Mouse (Mus musculus) skeletal muscle tissue, postnatal 0 days (tissue): ENCODE results near the gene Ddit4. TPM values are rescaled to one million over a fixed set of nuclear protein-coding genes. Genes with fewer than 3 reads are reported as not detected.

Experiments
- polyA plus RNA-seq: library from polyadenylated mRNA; unstranded; fragments of >200 nt; fragmentation: Nextera tagmentation; extraction: Ambion mirVana; gene quantifications from 2 replicates; pipeline ENCODE4 v1.2.1, GENCODE M21; 2015

Gene Ddit4
- 12.6 and 20.9 TPM in 2 replicates for polyA plus RNA-seq

DNA sequence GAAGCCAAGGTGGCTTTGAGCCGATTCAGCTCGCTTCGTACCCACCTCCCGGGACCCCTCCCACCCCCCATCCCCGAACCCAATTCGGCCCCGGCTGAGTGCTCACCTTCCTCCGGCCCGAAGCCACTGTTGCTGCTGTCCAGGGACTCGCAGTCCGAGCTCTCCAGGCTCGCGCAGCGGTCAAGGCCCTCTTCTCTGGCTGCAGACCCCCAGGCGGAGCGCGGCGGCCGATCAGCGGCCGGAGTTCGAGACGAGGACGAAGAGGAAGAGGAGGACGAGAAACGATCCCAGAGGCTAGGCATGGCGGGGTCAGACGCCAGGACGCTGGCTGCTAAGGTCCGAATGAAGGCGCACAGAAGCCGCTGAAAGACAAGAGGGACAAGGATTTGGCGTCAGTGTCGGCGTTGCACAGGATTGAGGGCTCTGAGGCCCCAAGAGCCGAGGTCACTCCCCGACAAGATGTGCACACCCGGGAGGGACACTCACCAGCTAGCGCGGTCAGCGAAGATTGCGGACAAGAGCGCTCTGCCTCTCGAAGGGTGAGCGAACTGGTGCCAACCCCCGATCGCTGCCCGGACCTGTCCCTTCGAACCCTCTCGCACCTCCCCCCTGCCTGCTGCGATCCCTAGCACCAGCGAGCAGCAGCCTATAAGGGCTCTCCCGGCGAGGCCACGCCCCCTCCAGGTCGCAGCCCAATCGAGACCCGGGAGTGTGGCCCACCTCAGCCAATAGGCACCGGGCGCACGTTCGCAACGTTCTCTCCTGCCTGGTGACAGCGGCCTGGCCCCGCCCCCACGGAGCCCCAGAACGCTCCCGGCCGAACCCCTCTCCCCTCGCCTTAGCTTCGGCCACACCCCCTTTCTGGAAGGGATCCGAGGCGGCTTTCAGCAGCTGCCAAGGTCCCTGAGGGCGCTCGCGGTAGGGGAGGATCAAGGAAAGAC is at the start of gene Ddit4:
TSS of gene Ddit4 (minus strand) at position 624 of the 941 bp plus-strand sequence.

Other genes starting within 250 kb of the Ddit4 start
- 122 and 125 TPM in 2 replicates for gene Micu1, start 249.4 kb downstream of the Ddit4 start, polyA plus RNA-seq
- 19.7 and 21.1 TPM in 2 replicates for gene Dnajb12, start 72.3 kb downstream of the Ddit4 start, polyA plus RNA-seq
- gene Ascc1, start 51.0 kb upstream of the Ddit4 start, polyA plus RNA-seq, result 19.5 and 20.8 TPM in 2 replicates
- gene Anapc16, start 51.3 kb upstream of the Ddit4 start, polyA plus RNA-seq, result 74.5 and 76.9 TPM in 2 replicates
- 2.8 and 3.5 TPM in 2 replicates for gene Spock2, start 154.4 kb upstream of the Ddit4 start, polyA plus RNA-seq